Mouse (Mus musculus): ENCODE data around the gene Prelp. TPM values are rescaled to one million over a fixed set of nuclear protein-coding genes. Genes with fewer than 3 reads are reported as not detected.
"Not testable (repeated sequence)": the region's sequence is repeated elsewhere in the genome, so short reads cannot be mapped to it uniquely, and the experiment has no call there.

The Prelp gene
- total RNA-seq (2021) = 10 to 100 TPM; 10.8 to 11.6 TPM
- long read RNA-seq, experiment 1, transcript Prelp-201 (3 exons, 3,615 nt) = major isoform, 28 of 30 reads
- long read RNA-seq, experiment 1, partial matches to known transcripts = 0 of 30 reads
- long read RNA-seq, experiment 1, other reads (novel, unspliced or antisense) = 2 of 30 reads
- long read RNA-seq, experiment 2, transcript Prelp-201 (3 exons, 3,615 nt) = major isoform, 20 of 24 reads
- long read RNA-seq, experiment 2, partial matches to known transcripts = 2 of 24 reads
- long read RNA-seq, experiment 2, other reads (novel, unspliced or antisense) = 2 of 24 reads

- DNase-seq (ENCODE audit: extremely low spot score in 1 of 2, low spot score in 2 of 2) = peak in 1 of 2 experiments; percentile 13
- Histone ChIP-seq H3K27ac (0 out of 2 replicates have a peak within 1 kb of the TSS, but pooled peaks have one; percentile 19), H3K4me3 (0 out of 2 replicates have a peak within 1 kb of the TSS, but pooled peaks have one; percentile 14)
- intact Hi-C loops (cut with DNase I) = no loop called here
- TF ChIP-seq CTCF (IDR thresholded peaks at IDR 0.05) = no peak
These were observed at the start of gene Prelp for GRCm38 (mm10) chr1:133921304-133921751. Prelp (minus strand) TSS chr1:133921414.

DNA sequence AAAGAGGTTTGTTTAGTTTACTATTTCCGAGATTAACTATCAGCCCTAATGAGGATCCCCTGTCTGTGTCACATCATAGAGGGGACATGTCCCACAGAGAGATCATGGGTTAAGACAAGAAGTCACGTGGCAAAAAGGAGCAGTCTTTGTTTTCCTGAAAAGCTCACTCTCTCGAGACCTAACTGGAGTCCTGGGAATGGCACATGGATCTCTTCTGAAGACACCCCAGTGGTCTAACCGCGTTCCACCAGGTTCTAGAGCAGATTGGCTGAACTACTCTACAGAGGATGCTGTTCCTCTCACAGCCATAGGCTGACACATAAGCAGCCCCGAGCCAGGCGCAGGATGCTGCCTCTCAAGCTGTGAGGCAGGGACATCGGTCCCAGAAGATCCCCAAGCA, 48.2 kb upstream of the Prelp start:
- Histone ChIP-seq H3K27ac (no peak overlapping the region), H3K4me3 (no peak overlapping the region)
- no peak for TF ChIP-seq CTCF (IDR thresholded peaks at IDR 0.05)
- intact Hi-C loops (cut with DNase I) = no loop called here
- no peak for DNase-seq (ENCODE audit: extremely low spot score in 1 of 2, low spot score in 2 of 2)

DNA sequence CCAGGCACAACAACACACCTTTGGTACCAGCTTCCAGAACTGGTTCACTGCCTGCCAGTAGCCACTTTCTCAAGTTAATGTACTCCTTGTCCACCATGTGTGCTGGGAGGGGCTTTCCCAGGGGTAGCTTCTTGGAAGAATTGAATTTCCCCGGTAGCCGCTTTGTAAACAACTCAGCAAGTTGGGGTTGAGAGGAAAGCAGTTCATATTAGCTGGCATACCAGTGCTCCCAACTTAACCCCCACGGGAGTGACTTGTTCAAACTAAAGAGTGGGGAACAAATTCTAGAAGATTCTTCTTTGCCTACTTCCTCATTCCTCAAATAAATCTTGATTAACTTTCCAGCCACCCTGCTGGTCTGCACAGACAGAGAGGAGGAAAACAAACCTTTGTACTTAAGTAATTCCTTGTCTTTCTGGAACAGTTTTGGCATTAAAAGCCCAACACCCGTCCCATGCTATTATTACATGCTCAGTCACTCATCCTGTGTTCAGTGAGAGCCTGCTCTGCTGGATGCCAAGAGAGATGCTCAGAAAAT, 47.6 kb upstream of the Prelp start:
- DNase-seq (ENCODE audit: extremely low spot score in 1 of 2, low spot score in 2 of 2) = no peak
- intact Hi-C loops (cut with DNase I) = no loop called here
- Histone ChIP-seq H3K4me3 (no peak overlapping the region), H3K27ac (no peak overlapping the region)
- TF ChIP-seq CTCF (IDR thresholded peaks at IDR 0.05) = no peak

DNA sequence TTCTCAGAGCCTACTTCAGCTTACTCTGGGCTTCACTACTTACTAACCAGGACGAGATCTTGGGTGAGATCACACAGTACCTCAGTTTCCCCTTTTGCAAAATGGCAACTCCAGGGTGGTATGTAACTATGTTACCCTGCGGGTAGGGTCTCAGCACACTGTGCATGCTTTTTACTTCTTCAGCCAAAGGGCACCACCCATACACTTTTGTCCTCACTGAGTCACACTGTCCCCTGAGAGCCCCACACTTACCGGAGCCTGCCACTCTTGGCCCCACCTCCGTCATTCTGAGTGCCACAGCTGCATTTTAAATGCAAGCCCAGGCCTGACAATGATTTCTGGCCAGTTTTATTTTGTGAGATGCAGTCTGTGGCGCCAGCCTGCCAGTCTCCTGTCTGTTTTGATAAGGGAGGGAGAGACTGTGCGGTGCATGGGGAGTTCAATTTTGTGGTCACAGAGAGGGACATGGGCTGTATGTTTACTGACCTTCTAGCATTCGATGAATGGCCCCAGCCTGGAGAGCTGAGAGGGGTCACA, 46.3 kb upstream of the Prelp start:
- no peak for DNase-seq (ENCODE audit: extremely low spot score in 1 of 2, low spot score in 2 of 2)
- TF ChIP-seq CTCF (IDR thresholded peaks at IDR 0.05) = no peak
- intact Hi-C loops (cut with DNase I) = no loop called here
- Histone ChIP-seq H3K4me3 (no peak overlapping the region), H3K27ac (no peak overlapping the region)

DNA sequence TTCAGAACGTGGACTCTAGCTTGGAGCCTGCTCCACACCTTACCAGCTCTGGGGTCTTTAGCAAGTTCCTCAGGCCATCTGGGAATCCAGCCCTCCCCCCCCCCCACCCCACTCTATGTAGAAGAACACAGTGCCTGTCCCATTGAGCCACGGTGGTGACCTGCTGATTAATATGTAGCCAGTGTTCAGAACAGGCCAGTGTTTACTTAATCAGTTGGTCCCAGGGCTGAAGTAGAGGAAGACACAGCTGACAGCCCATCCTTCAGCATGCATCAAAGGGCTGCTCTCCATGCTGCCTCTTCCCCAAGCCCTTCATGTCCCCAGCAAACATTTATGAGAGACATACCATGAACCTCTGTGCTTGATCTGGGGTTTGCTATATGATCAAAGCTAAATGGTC, 44.8 kb upstream of the Prelp start:
- Histone ChIP-seq H3K27ac (no peak overlapping the region), H3K4me3 (no peak overlapping the region)
- TF ChIP-seq CTCF (IDR thresholded peaks at IDR 0.05) = no peak
- DNase-seq (ENCODE audit: extremely low spot score in 1 of 2, low spot score in 2 of 2) = no peak
- intact Hi-C loops (cut with DNase I) = no loop called here

GRCm38 (mm10) chr1:133965298-133965697, 44.1 kb upstream of the Prelp start:
- no peak overlapping the region for H3K4me3 ChIP-seq
- no peak for TF ChIP-seq CTCF (IDR thresholded peaks at IDR 0.05)
- intact Hi-C loops (cut with DNase I) = no loop called here
- H3K27ac ChIP-seq = no peak overlapping the region
- DNase-seq (ENCODE audit: extremely low spot score in 1 of 2, low spot score in 2 of 2) = no peak

- intact Hi-C loops (cut with DNase I) = no loop called here
- TF ChIP-seq CTCF (IDR thresholded peaks at IDR 0.05) = no peak
- no peak for DNase-seq (ENCODE audit: extremely low spot score in 1 of 2, low spot score in 2 of 2)
These were observed 43.5 kb upstream of the Prelp start for GRCm38 (mm10) chr1:133964742-133965141.

GRCm38 (mm10) chr1:133963578-133963977, 42.4 kb upstream of the Prelp start:
- intact Hi-C loops (cut with DNase I); H3K27ac ChIP-seq; DNase-seq (ENCODE audit: extremely low spot score in 1 of 2, low spot score in 2 of 2); H3K4me3 ChIP-seq: not testable (repeated sequence)

More at GRCm38 (mm10) chr1:133964742-133965141, 43.5 kb upstream of the Prelp start:
- no peak overlapping the region for H3K27ac ChIP-seq
- H3K4me3 ChIP-seq = no peak overlapping the region

DNA sequence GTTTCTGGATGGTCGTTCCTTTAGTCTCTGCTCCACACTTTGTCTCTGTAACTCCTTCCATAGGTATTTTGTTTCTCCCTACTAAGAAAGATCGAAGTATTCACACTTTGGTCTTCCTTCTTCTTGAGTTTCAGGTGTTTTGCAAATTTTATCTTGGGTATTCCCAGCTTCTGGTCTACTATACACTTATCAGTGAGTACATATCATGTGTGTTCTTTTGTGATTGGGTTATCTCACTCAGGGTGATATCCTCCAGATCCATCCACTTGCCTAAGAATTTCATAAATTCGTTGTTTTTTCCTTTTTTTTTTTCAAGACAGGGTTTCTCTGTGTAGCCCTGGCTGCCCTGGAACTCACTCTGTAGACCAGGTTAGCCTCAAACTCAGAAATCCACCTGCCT, 41.9 kb upstream of the Prelp start:
- DNase-seq (ENCODE audit: extremely low spot score in 1 of 2, low spot score in 2 of 2); intact Hi-C loops (cut with DNase I); H3K4me3 ChIP-seq; H3K27ac ChIP-seq: not testable (repeated sequence)

GRCm38 (mm10) chr1:133961281-133962134, 40.3 kb upstream of the Prelp start:
- intact Hi-C loops (cut with DNase I) = loop anchor here (1.0 kb wide), 1 partner anchor 87 kb away; no protein-coding TSS in a partner anchor
- TF ChIP-seq CTCF (IDR thresholded peaks at IDR 0.05) = peak; percentile 54
- Histone ChIP-seq H3K27ac (no peak overlapping the region), H3K4me3 (no peak overlapping the region)
- peak; percentile 29 to 32 for DNase-seq (ENCODE audit: extremely low spot score in 1 of 2, low spot score in 2 of 2)

DNA sequence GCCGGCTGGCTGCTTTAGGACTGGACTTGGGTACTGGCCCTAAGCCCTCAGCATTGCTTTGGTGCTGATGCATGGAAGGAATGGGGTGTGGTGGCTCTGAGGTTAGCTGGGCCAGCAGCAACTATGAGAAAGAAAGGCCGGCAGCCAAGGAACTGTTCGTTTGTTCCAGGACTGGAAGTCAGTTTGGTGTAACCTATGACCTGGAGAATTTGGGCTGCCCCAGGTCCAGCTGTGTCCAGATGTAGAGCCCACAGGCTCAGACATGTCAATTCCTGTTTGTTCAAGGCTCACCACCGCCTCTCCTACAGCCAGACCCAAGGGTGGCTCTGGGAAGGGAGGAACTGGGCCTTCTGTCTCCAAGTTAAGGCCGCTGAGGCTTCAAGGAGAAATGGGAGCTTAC, 38.3 kb upstream of the Prelp start:
- H3K4me3 ChIP-seq = no peak overlapping the region
- H3K27ac ChIP-seq = no peak overlapping the region
- intact Hi-C loops (cut with DNase I) = no loop called here
- TF ChIP-seq CTCF (IDR thresholded peaks at IDR 0.05) = no peak
- no peak for DNase-seq (ENCODE audit: extremely low spot score in 1 of 2, low spot score in 2 of 2)

GRCm38 (mm10) chr1:133954009-133954408, 32.8 kb upstream of the Prelp start:
- no peak overlapping the region for H3K27ac ChIP-seq
- H3K4me3 ChIP-seq = no peak overlapping the region
- DNase-seq (ENCODE audit: extremely low spot score in 1 of 2, low spot score in 2 of 2) = no peak
- TF ChIP-seq CTCF (IDR thresholded peaks at IDR 0.05) = no peak
- intact Hi-C loops (cut with DNase I) = no loop called here

Data from left cerebral cortex, adult 2 months (tissue).